Mouse (Mus musculus) heart, embryonic 13.5 days (tissue): ENCODE results near the gene Olfr467. TPM values are rescaled to one million over a fixed set of nuclear protein-coding genes. Genes with fewer than 3 reads are reported as not detected.
"Not testable (repeated sequence)": the region's sequence is repeated elsewhere in the genome, so short reads cannot be mapped to it uniquely, and the experiment has no call there.

Experiments
- ATAC-seq: fragments of 200-750 bp; cut with Nextera tagmentation; 2 replicates; pipeline ENCODE4 v1.8.0; 2017; ENCODE audit warnings: moderate TSS enrichment; ENCODE audit not compliant: insufficient number of reproducible peaks, low FRiP score, low TSS enrichment; ENCODE audit errors: extremely low read depth
- H3K27ac ChIP-seq: fragments of 300-500 bp; sonication (generic); replicated peaks from 2 replicates; pipeline ENCODE4 v1.5.1; 2015; ENCODE audit warnings: moderate library complexity, mild to moderate bottlenecking, inconsistent platforms
- H3K27me3 ChIP-seq: fragments of 300-500 bp; sonication (generic); replicated peaks from 2 replicates; pipeline ENCODE4 v1.6.1; 2015; ENCODE audit warnings: mild to moderate bottlenecking, inconsistent platforms
- H3K36me3 ChIP-seq: fragments of 300-500 bp; sonication (generic); 2 replicates; pipeline ENCODE4 v1.6.1; 2015; ENCODE audit warnings: mild to moderate bottlenecking, inconsistent platforms
- H3K4me1 ChIP-seq: fragments of 300-500 bp; sonication (generic); 2 replicates; pipeline ENCODE4 v1.6.1; 2015; ENCODE audit warnings: inconsistent platforms
- H3K4me2 ChIP-seq: fragments of 300-500 bp; sonication (generic); 2 replicates; pipeline ENCODE4 v1.6.1; 2015; ENCODE audit warnings: inconsistent platforms, mild to moderate bottlenecking, moderate library complexity
- H3K4me3 ChIP-seq: fragments of 300-500 bp; sonication (generic); 2 replicates; pipeline ENCODE4 v1.5.1; 2015; ENCODE audit warnings: moderate library complexity, mild to moderate bottlenecking, inconsistent platforms
- H3K9ac ChIP-seq: fragments of 300-500 bp; sonication (generic); 2 replicates; pipeline ENCODE4 v1.6.1; 2015; ENCODE audit warnings: inconsistent platforms, mild to moderate bottlenecking, moderate library complexity
- H3K9me3 ChIP-seq: fragments of 300-500 bp; sonication (generic); 2 replicates; pipeline ENCODE4 v1.6.1; 2016; ENCODE audit warnings: inconsistent platforms
- WGBS: fragments of 180-500 bp; shearing (Covaris S2); methylation state at CpG from one replicate; pipeline ENCODE4 v1.1.7; 2015; ENCODE audit warnings: mixed read lengths; 5-methylcytosine and 5-hydroxymethylcytosine counted together
- polyA plus RNA-seq: library from polyadenylated mRNA; unstranded; fragments of >200 nt; fragmentation: Nextera tagmentation; extraction: Ambion mirVana; gene quantifications from 2 replicates; pipeline ENCODE4 v1.2.1, GENCODE M21; 2015

Olfr467 gene
- polyA plus RNA-seq, 1 experiment from 2014 or later: not detected

GRCm38 (mm10) chr7:107847390-107847789 is 35.3 kb downstream of the Olfr467 start, which contains the start of gene Olfr470:
TSS of gene Olfr470 (minus strand) at chr7:107847490.
- not testable (repeated sequence) for ATAC-seq, H3K27ac ChIP-seq, H3K4me2 ChIP-seq, H3K9ac ChIP-seq, H3K36me3 ChIP-seq, H3K9me3 ChIP-seq, H3K27me3 ChIP-seq, H3K4me3 ChIP-seq, H3K4me1 ChIP-seq
- WGBS: 57% methylated on average over 1 of the region's 1 CpGs

Other genes with a start within 250 kb of the Olfr467 start
- 6.4 and 8.5 TPM in 2 replicates for gene Olfml1, start 244.8 kb upstream of the Olfr467 start, polyA plus RNA-seq
- 5.1 and 5.5 TPM in 2 replicates for gene Ppfibp2, start 217.1 kb upstream of the Olfr467 start, polyA plus RNA-seq
- not detected in 2 replicates for gene 5330417H12Rik, start 187.1 kb upstream of the Olfr467 start, polyA plus RNA-seq
- 0.69 and 0.98 TPM in 2 replicates for gene Cyb5r2, start 54.2 kb upstream of the Olfr467 start, polyA plus RNA-seq
- gene Ovch2, start 11.1 kb upstream of the Olfr467 start, polyA plus RNA-seq: not detected in 2 replicates
- not detected in 2 replicates for gene Olfr469, start 13.3 kb downstream of the Olfr467 start, polyA plus RNA-seq
- not detected in 2 replicates for gene Olfr470, start 35.2 kb downstream of the Olfr467 start, polyA plus RNA-seq
- gene Olfr472, start 85.6 kb downstream of the Olfr467 start, polyA plus RNA-seq: not detected in 2 replicates
- gene Olfr473, start 118.2 kb downstream of the Olfr467 start, polyA plus RNA-seq: not detected in 2 replicates
- not detected in 2 replicates for gene Olfr474, start 142.4 kb downstream of the Olfr467 start, polyA plus RNA-seq
- gene Olfr476, start 152.5 kb downstream of the Olfr467 start, polyA plus RNA-seq: not detected in 2 replicates
- gene Olfr477, start 174.4 kb downstream of the Olfr467 start, polyA plus RNA-seq: not detected in 2 replicates
- gene Olfr478, start 221.7 kb downstream of the Olfr467 start, polyA plus RNA-seq: not detected in 2 replicates
- not detected in 2 replicates for gene Olfr479, start 238.4 kb downstream of the Olfr467 start, polyA plus RNA-seq